Mouse (Mus musculus) ovary, postnatal 10 days (tissue): Measurements from ENCODE around the gene Uqcc1.
A peak's percentile ranks its signal among the peaks of the same experiment; 100 is the strongest.
"Not testable (repeated sequence)": the region's sequence is repeated elsewhere in the genome, so short reads cannot be mapped to it uniquely, and the experiment has no call there.

Source experiments
- DNase-seq: peaks from one replicate; pipeline ENCODE4 v3.0.0; 2022; ENCODE audit warnings: low spot score

The Uqcc1 gene

GRCm38 (mm10) chr2:155860102-155860501 lies 70.0 kb downstream of the Uqcc1 start:
- DNase-seq, result no peak

GRCm38 (mm10) chr2:155852536-155852935 lies 77.6 kb downstream of the Uqcc1 start:
- DNase-seq, result no peak

- no peak for DNase-seq
Measured at GRCm38 (mm10) chr2:155850120-155850519, 80.0 kb downstream of the Uqcc1 start.

GRCm38 (mm10) chr2:155849464-155849863 lies 80.6 kb downstream of the Uqcc1 start:
- no peak for DNase-seq

GRCm38 (mm10) chr2:155848291-155848690 lies 81.8 kb downstream of the Uqcc1 start:
- DNase-seq, result peak; percentile 62

- no peak for DNase-seq
Measured at GRCm38 (mm10) chr2:155846930-155847329, 83.2 kb downstream of the Uqcc1 start.

GRCm38 (mm10) chr2:155838961-155839360 lies 91.1 kb downstream of the Uqcc1 start:
- DNase-seq, result no peak

- DNase-seq, result no peak
Measured at GRCm38 (mm10) chr2:155837961-155838360, 92.1 kb downstream of the Uqcc1 start.

GRCm38 (mm10) chr2:155834732-155835131 lies 95.4 kb downstream of the Uqcc1 start, which contains the start of gene Fam83c:
Fam83c (minus strand) TSS chr2:155834854.
- DNase-seq, result no peak

GRCm38 (mm10) chr2:155832087-155832486 lies 98.0 kb downstream of the Uqcc1 start:
- DNase-seq, result not testable (repeated sequence)

GRCm38 (mm10) chr2:155831302-155831701 lies 98.8 kb downstream of the Uqcc1 start:
- no peak for DNase-seq

GRCm38 (mm10) chr2:155830841-155831240 lies 99.3 kb downstream of the Uqcc1 start:
- no peak for DNase-seq

- DNase-seq, result peak; percentile 46
Measured at GRCm38 (mm10) chr2:155826630-155827424, 103.3 kb downstream of the Uqcc1 start, which contains the start of gene Eif6. Eif6 (minus strand) TSS chr2:155826925.

GRCm38 (mm10) chr2:155825904-155826629 lies 104.0 kb downstream of the Uqcc1 start:
- DNase-seq, result no peak

- no peak for DNase-seq
Measured at GRCm38 (mm10) chr2:155823722-155824121, 106.4 kb downstream of the Uqcc1 start.

GRCm38 (mm10) chr2:155820779-155821178 lies 109.3 kb downstream of the Uqcc1 start:
- no peak for DNase-seq

- no peak for DNase-seq
Measured at GRCm38 (mm10) chr2:155819449-155820251, 110.5 kb downstream of the Uqcc1 start.

GRCm38 (mm10) chr2:155819392-155819448 lies 110.9 kb downstream of the Uqcc1 start, which contains the start of gene BC029722:
BC029722 (minus strand) TSS chr2:155819426.
- DNase-seq, result no peak

GRCm38 (mm10) chr2:155818596-155819391 lies 111.3 kb downstream of the Uqcc1 start:
- DNase-seq, result peak; percentile 87

GRCm38 (mm10) chr2:155817301-155818245 lies 112.5 kb downstream of the Uqcc1 start:
- no peak for DNase-seq

GRCm38 (mm10) chr2:155816179-155816578 lies 113.9 kb downstream of the Uqcc1 start:
- DNase-seq, result no peak
